Mouse (Mus musculus) bone marrow, adult 2 months (tissue): ENCODE measurements around the gene Msrb1.

Source experiments
- CTCF ChIP-seq: fragments of 200-500 bp; IDR thresholded peaks from 2 replicates; pipeline ENCODE4 v1.5.1; 2011; ENCODE audit warnings: low read length, control low read depth; ENCODE audit not compliant: control insufficient read depth, insufficient read depth
- POLR2A ChIP-seq: fragments of 200-500 bp; IDR thresholded peaks from 2 replicates; pipeline ENCODE4 v1.6.1; 2011; ENCODE audit warnings: low read depth, mild to moderate bottlenecking, control low read depth, low read length, borderline replicate concordance; ENCODE audit not compliant: control insufficient read depth

- TF ChIP-seq CTCF (no peak), POLR2A (no peak)
Observed at GRCm38 (mm10) chr17:24757394-24757793, 21.0 kb downstream of the Msrb1 start.
